Mouse (Mus musculus) kidney, embryonic 16.5 days (tissue): ENCODE results near the gene Havcr2. TPM values are rescaled to one million over a fixed set of nuclear protein-coding genes. Genes with fewer than 3 reads are reported as not detected.
"Not testable (repeated sequence)": the region's sequence is repeated elsewhere in the genome, so short reads cannot be mapped to it uniquely, and the experiment has no call there.

Experiments
- ATAC-seq: fragments of 200-750 bp; cut with Nextera tagmentation; 2 replicates; pipeline ENCODE4 v1.8.0; 2017; ENCODE audit warnings: moderate TSS enrichment; ENCODE audit not compliant: low FRiP score, low TSS enrichment
- H3K27ac ChIP-seq: fragments of 300-500 bp; sonication (generic); 2 replicates; pipeline ENCODE4 v1.5.1; 2014; ENCODE audit warnings: low read length
- H3K27me3 ChIP-seq: fragments of 300-500 bp; sonication (generic); 2 replicates; pipeline ENCODE4 v1.6.1; 2014; ENCODE audit warnings: low read length, control low read depth, mixed read lengths; ENCODE audit not compliant: insufficient read depth
- H3K36me3 ChIP-seq: fragments of 300-500 bp; sonication (generic); 2 replicates; pipeline ENCODE4 v1.6.1; 2014; ENCODE audit warnings: low read length, control low read depth, mixed read lengths; ENCODE audit not compliant: insufficient read depth
- H3K4me1 ChIP-seq: fragments of 300-500 bp; sonication (generic); 2 replicates; pipeline ENCODE4 v1.6.1; 2014; ENCODE audit warnings: low read length, control low read depth, mixed read lengths; ENCODE audit not compliant: insufficient read depth
- H3K4me2 ChIP-seq: fragments of 300-500 bp; sonication (generic); replicated peaks from 2 replicates; pipeline ENCODE4 v1.6.1; 2014; ENCODE audit warnings: low read depth, low read length
- H3K4me3 ChIP-seq: fragments of 300-500 bp; sonication (generic); 2 replicates; pipeline ENCODE4 v1.5.1; 2014; ENCODE audit warnings: mild to moderate bottlenecking, low read length
- H3K9ac ChIP-seq: fragments of 300-500 bp; sonication (generic); replicated peaks from 2 replicates; pipeline ENCODE4 v1.6.1; 2014; ENCODE audit warnings: low read length
- H3K9me3 ChIP-seq: fragments of 300-500 bp; sonication (generic); 2 replicates; pipeline ENCODE4 v1.6.1; 2016; ENCODE audit warnings: low read length, control low read depth
- WGBS: fragments of 180-500 bp; shearing (Covaris S2); extraction: QIAGEN DNeasy Blood & Tissue Kit; methylation state at CpG from one replicate; pipeline ENCODE4 v1.1.7; 2014; 5-methylcytosine and 5-hydroxymethylcytosine counted together
- polyA plus RNA-seq: library from polyadenylated mRNA; unstranded; fragments of >200 nt; fragmentation: Nextera tagmentation; extraction: Ambion mirVana; gene quantifications from 2 replicates; pipeline ENCODE4 v1.2.1, GENCODE M21; 2015

The Havcr2 gene
- polyA plus RNA-seq, 1 experiment from 2014 or later = 0.09 TPM

DNA sequence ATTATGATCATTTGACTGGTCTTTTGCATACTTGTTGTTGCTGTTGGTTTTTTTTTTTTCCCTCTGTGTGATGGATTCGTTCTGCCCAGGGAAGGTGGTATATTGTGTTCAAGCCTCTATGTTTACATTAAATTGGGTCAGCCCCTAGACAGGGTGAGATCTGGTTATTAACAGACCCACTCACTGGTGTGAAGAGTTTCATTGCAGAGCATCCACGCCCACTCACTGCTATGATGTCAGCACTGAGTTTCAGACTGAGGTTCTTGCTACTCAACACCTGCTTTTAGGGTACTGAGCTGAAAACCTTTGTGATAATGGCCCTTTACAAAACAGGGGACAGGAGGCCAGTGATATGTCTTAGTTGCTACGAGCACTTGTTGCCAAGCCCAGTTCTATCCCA, 52.4 kb downstream of the Havcr2 start:
- 78% methylated on average over 3 of the region's 3 CpGs for WGBS
- H3K9ac ChIP-seq = no peak overlapping the region
- H3K9me3 ChIP-seq = no peaks in the 10 kb centered on the region
- H3K4me2 ChIP-seq = no peak overlapping the region
- H3K4me1 ChIP-seq = no peaks in the 10 kb centered on the region
- no peak for ATAC-seq
- no peak overlapping the region for H3K4me3 ChIP-seq
- H3K27ac ChIP-seq = no peak overlapping the region
- H3K36me3 ChIP-seq = no peaks in the 10 kb centered on the region
- no peaks in the 10 kb centered on the region for H3K27me3 ChIP-seq

DNA sequence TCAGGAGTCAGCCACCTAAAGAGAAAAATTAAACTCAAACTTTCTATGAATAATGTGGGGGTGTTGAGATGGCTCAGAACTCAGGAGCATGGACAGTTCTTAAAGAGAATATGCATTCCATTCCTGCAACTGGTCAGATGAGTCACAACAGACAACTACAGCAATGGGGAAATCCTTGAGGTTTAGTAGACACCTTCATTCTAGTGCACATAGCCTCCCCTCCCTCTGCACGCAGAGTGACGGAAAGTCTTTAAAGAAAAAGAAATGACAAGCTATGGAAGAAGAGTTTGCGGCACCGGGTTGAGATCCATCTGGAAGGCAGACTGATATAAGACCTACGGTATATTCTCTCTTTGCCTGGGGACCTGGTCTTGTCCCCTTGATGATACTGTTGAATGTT, 55.2 kb downstream of the Havcr2 start:
- Histone ChIP-seq H3K4me1 (no peaks in the 10 kb centered on the region), H3K9me3 (no peaks in the 10 kb centered on the region)
- 95% methylated on average over 5 of the region's 5 CpGs for WGBS

DNA sequence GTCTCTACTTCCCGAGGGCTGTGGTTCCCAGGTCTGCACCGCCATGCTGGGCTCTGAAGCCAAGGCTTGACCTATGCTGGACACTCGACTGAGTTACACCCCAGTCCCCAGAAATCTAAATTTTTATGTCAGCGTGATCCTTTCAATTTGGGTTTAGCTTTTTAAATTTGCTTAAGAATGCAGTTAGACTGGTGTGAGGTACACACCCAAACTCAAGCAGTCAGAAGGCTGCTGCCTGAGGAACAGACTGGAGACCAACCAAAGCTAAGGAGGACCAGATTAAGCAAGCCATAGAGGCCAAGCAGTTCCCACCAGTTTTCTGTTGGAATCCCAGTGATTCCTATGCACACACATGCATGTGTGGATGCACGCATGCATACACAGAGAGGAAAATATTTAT, 66.6 kb downstream of the Havcr2 start:
- not testable (repeated sequence) for H3K4me1 ChIP-seq, ATAC-seq, H3K9ac ChIP-seq, H3K4me2 ChIP-seq, H3K27me3 ChIP-seq, H3K9me3 ChIP-seq, H3K4me3 ChIP-seq, H3K36me3 ChIP-seq, H3K27ac ChIP-seq
- WGBS = 79% methylated on average over 5 of the region's 5 CpGs

More for the DNA sequence above, 55.2 kb downstream of the Havcr2 start:
- no peak overlapping the region for H3K9ac ChIP-seq
- no peak for ATAC-seq
- no peak overlapping the region for H3K4me3 ChIP-seq
- H3K36me3 ChIP-seq = no peaks in the 10 kb centered on the region
- no peak overlapping the region for H3K27ac ChIP-seq
- no peaks in the 10 kb centered on the region for H3K27me3 ChIP-seq
- H3K4me2 ChIP-seq = no peak overlapping the region

DNA sequence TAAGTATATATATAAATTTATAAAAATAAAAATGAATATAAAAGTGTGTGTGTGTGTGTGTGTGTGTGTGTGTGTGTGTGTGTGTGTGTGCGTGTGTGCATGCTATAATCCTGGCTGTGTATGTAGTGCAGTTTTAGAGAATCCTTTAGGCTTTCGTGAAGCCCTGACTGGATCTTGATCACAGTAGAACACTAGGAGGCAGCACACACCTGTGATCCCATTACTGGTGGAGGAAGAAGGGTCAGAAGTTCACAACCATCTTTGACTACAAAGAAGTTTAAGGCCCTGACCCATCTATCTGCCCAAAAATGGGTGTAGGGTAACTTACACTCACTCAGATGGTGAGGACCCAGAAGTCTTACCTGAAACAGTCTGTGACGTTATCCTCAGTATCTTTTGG, 68.0 kb downstream of the Havcr2 start:
- H3K4me3 ChIP-seq = no peak overlapping the region
- 81% methylated on average over 3 of the region's 3 CpGs for WGBS
- no peaks in the 10 kb centered on the region for H3K27me3 ChIP-seq
- ATAC-seq = no peak
- H3K9me3 ChIP-seq = no peaks in the 10 kb centered on the region
- no peak overlapping the region for H3K9ac ChIP-seq
- no peak overlapping the region for H3K27ac ChIP-seq
- no peaks in the 10 kb centered on the region for H3K4me1 ChIP-seq
- H3K4me2 ChIP-seq = no peak overlapping the region
- H3K36me3 ChIP-seq = no peaks in the 10 kb centered on the region

DNA sequence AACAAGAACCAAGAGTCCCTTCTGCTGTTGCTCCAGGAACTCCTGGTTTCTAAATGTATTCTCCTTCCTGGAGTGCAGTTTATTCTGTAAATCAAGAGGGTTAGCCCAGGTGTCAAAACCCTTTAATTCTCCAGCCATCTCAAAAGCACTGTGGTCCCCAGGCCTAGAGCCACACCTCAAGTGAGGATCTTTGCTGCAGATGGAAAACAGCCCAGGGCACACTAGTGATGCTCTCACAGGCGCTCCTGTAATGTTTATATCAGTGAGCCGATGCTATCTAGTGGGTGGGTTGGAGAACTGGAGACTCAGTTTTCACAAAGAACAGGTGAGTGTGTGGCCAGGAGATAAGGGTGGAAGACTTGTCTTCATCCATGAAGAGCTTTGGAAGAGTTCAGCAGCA, 69.2 kb downstream of the Havcr2 start, which contains the start of gene Gm12169:
Gm12169 (plus strand) TSS at position 301 of the 400 bp plus-strand sequence.
- Histone ChIP-seq H3K4me3 (no peak within 1 kb of the TSS), H3K9me3 (no peaks in the 10 kb centered on the region), H3K27me3 (no peaks in the 10 kb centered on the region), H3K9ac (no peak within 1 kb of the TSS), H3K36me3 (no peaks in the 10 kb centered on the region), H3K27ac (no peak within 1 kb of the TSS), H3K4me1 (no peaks in the 10 kb centered on the region), H3K4me2 (no peak within 1 kb of the TSS)
- WGBS = 98% methylated on average over 2 of the region's 2 CpGs
- no peak for ATAC-seq

DNA sequence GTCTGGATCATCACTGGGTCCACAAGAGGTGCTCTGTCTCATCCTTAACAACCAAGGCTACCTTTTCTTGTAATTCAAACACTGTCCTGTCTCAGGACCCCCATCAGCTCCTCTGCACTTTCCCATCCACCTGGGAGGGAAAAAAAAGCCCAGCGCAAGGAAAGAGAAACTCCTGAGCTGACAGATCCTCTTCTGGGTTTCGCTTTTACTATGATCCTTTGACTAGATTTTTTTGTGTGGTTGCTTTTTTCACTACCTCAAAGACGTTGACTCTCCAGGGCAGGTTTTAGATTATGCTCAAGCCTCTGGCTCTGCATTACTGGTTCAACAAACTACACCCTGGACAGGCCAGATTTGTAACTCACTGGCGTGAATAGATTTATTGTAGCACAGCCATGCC, 75.4 kb downstream of the Havcr2 start:
- no peak overlapping the region for H3K4me2 ChIP-seq
- H3K4me1 ChIP-seq = no peaks in the 10 kb centered on the region
- H3K27ac ChIP-seq = no peak overlapping the region
- no peaks in the 10 kb centered on the region for H3K36me3 ChIP-seq
- H3K27me3 ChIP-seq = no peaks in the 10 kb centered on the region
- H3K4me3 ChIP-seq = no peak overlapping the region
- 69% methylated on average over 4 of the region's 4 CpGs for WGBS
- no peak for ATAC-seq
- H3K9ac ChIP-seq = no peak overlapping the region
- H3K9me3 ChIP-seq = no peaks in the 10 kb centered on the region

Other genes with a start within 250 kb of the Havcr2 start
- 0.09 TPM in 1 of 2 replicates, not detected in the other for gene Fndc9, start 219.4 kb upstream of the Havcr2 start, polyA plus RNA-seq
- 17.7 and 18.1 TPM in 2 replicates for gene Cyfip2, start 142.1 kb upstream of the Havcr2 start, polyA plus RNA-seq
- gene Itk, start 65.4 kb upstream of the Havcr2 start, polyA plus RNA-seq = 0.16 and 0.22 TPM in 2 replicates
- not detected in 2 replicates for gene Fam71b, start 58.4 kb upstream of the Havcr2 start, polyA plus RNA-seq
- 75.1 and 76.7 TPM in 2 replicates for gene Med7, start 18.0 kb upstream of the Havcr2 start, polyA plus RNA-seq
- gene Gm12169, start 69.3 kb downstream of the Havcr2 start, polyA plus RNA-seq = not detected in 2 replicates
- gene BC053393, start 116.6 kb downstream of the Havcr2 start, polyA plus RNA-seq = not detected in 2 replicates
- not detected in 2 replicates for gene Dppa1, start 174.3 kb downstream of the Havcr2 start, polyA plus RNA-seq